Mouse (Mus musculus) liver, adult 2 months (tissue): ENCODE results near the gene Zscan10.

Source experiments
- CTCF ChIP-seq: fragments of 200-500 bp; IDR thresholded peaks from 2 replicates; pipeline ENCODE4 v1.5.1; 2011; ENCODE audit warnings: low read depth, low read length, control low read depth
- POLR2A ChIP-seq: fragments of 200-500 bp; IDR thresholded peaks from 2 replicates; pipeline ENCODE4 v1.6.1; 2011; ENCODE audit warnings: low read length, control low read depth; ENCODE audit not compliant: insufficient read depth; ENCODE audit errors: extremely low read depth

DNA sequence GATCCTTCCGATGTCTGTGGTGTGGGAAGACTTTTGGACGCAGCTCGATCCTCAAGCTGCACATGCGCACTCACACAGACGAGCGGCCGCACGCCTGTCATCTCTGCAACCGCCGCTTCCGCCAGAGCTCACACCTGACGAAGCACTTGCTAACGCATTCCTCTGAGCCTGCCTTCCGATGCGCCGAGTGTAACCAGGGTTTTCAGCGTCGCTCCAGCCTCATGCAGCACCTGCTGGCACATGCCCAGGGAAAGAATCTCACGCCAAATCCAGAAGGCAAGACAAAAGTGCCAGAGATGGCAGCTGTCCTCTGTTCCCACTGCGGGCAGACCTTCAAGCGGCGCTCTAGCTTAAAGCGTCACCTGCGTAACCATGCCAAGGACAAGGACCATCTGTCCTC, 9.0 kb downstream of the Zscan10 start:
- TF ChIP-seq CTCF, result no peak
- no peak for TF ChIP-seq POLR2A
